In genomic region chr1:156428434-156428833, GRCm38 (mm10) we compare ENCODE assay signal across 18 mouse cellular contexts. TPM values are rescaled to one million over a fixed set of nuclear protein-coding genes. Genes with fewer than 3 reads are reported as not detected.
"Had no signal": no experiment of that assay in that cellular context is flagged by ENCODE, and none has a peak within 500 bp of the region (broad histone marks: within the 10 kb centered on the region; RNA-seq: fewer than 3 reads in every experiment).

No protein-coding gene starts in this region.

- H3K27ac ChIP-seq: kidney, postnatal 0 days; liver, embryonic 13.5 days; macrophage; midbrain, embryonic 13.5 days; stomach, postnatal 0 days had no signal

- DNase-seq: kidney, adult 2 months; kidney, postnatal 25 days; liver, embryonic 13.5 days; lung, embryonic 14.5 days; right cerebral cortex, postnatal 4 days; thymus, adult 2 months; thymus, postnatal 14 days; thymus, postnatal 4 days had no signal

- H3K4me3 ChIP-seq: liver, embryonic 13.5 days; midbrain, embryonic 13.5 days had no signal

- H3K4me1 ChIP-seq: liver, embryonic 13.5 days; midbrain, embryonic 13.5 days had no signal

- H3K4me2 ChIP-seq: liver, embryonic 13.5 days; lung, embryonic 14.5 days; midbrain, embryonic 13.5 days had no signal

- ATAC-seq: intestine, postnatal 0 days; lung, postnatal 0 days; midbrain, embryonic 13.5 days; midbrain, embryonic 16.5 days had no signal

- H3K9me3 ChIP-seq: liver, embryonic 13.5 days; midbrain, embryonic 13.5 days had no signal

- H3K9ac ChIP-seq: liver, embryonic 13.5 days; lung, embryonic 14.5 days; midbrain, embryonic 13.5 days had no signal

- H3K27me3 ChIP-seq: liver, embryonic 13.5 days; midbrain, embryonic 13.5 days had no signal

RNA-seq across cellular contexts. Expression of gene Axdnd1, which starts 7.5 kb away (rescaled TPM):
- total RNA-seq: liver, adult 2 months had no signal
- polyA plus RNA-seq: intestine, postnatal 0 days; kidney, adult 2 months; large intestine, adult 2 months; liver, adult 2 months; liver, embryonic 13.5 days; neural tube, embryonic 11.5 days had no signal
